Mouse (Mus musculus) lung, adult 2 months (tissue): ENCODE measurements around the gene Dpagt1.
"Not testable (repeated sequence)": the region's sequence is repeated elsewhere in the genome, so short reads cannot be mapped to it uniquely, and the experiment has no call there.

ENCODE experiments used
- CTCF ChIP-seq: fragments of 200-500 bp; IDR thresholded peaks from 2 replicates; pipeline ENCODE4 v1.5.1; 2011; ENCODE audit warnings: mild to moderate bottlenecking, low read length, control low read depth; ENCODE audit not compliant: insufficient read depth
- POLR2A ChIP-seq: fragments of 200-500 bp; IDR thresholded peaks from 2 replicates; pipeline ENCODE4 v1.6.1; 2011; ENCODE audit warnings: low read depth, mild to moderate bottlenecking, control low read depth, low read length, borderline replicate concordance; ENCODE audit errors: extremely low read depth

GRCm38 (mm10) chr9:44325032-44325767 lies 619 bp upstream of the Dpagt1 start:
- TF ChIP-seq CTCF, POLR2A: not testable (repeated sequence)
